Mouse (Mus musculus): ENCODE measurements around the gene Zan.

DNA sequence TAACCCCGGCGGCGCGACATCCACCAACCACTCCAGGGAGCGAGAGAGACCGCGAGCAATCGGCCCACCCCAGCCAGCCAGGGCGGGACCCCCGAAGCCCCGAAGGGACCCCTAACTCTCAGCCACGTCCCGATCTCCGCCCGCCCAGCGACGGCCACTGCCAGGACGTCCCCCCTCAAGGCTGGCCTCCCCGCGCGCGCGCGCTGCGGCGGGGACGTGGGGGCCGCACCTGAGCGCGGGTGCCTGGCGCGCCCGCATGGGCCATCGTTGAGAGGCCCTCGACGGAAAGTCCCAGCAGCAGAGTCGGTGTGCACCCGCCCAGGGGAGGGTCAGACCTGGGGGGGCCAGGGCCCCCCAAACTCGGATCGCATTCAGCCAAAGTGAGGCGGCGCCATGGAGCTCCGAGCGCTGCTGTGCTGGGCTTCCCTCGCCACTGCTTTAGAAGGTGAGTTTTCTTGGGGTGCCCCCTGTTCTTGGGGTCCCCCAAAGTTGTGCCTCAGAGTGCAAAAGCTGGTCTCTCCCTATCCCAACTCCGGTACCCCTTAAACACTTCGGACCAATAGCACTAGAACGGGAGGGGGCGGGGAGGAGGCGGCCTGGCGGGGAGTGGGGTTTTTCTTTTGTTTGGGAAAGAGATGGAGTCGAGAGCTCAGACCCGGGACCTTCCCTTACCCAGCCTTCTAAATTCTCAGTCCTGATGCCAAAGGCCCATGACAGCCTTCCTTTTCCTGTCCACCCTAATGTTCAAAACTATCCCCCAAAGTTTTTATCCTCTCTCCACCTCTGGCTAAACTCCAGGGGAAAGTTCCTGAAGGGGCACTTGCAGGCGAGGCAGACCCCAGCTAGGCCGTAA, 126.4 kb downstream of the Zan start:
- TF ChIP-seq CTCF (IDR thresholded peaks at IDR 0.05; ENCODE audit: insufficient read depth, low read length): no peak
- TF ChIP-seq POLR2A (IDR thresholded peaks at IDR 0.05; ENCODE audit: borderline replicate concordance, extremely low read depth, low read depth, low read length): no peak

Data from lung, adult 2 months (tissue).